Mouse (Mus musculus) kidney, embryonic 14.5 days (tissue): ENCODE measurements at regions not wholly inside any gene's neighbourhood (a gene's known extent, or its start where the extent isn't known, plus 50 kb on each side); places are given as distances from the start of the nearest gene placed in this dataset.
"Not testable (repeated sequence)": the region's sequence is repeated elsewhere in the genome, so short reads cannot be mapped to it uniquely, and the experiment has no call there.

Source experiments
- ATAC-seq: fragments of 200-750 bp; cut with Nextera tagmentation; 2 replicates; pipeline ENCODE4 v1.8.0; 2017; ENCODE audit warnings: moderate number of reproducible peaks, mild to moderate bottlenecking, moderate TSS enrichment, moderate library complexity; ENCODE audit not compliant: low FRiP score, low TSS enrichment
- H3K27ac ChIP-seq: fragments of 300-500 bp; sonication (generic); 2 replicates; pipeline ENCODE4 v1.5.1; 2014; ENCODE audit warnings: low read depth, mild to moderate bottlenecking, low read length, moderate library complexity, mixed read lengths
- H3K27me3 ChIP-seq: fragments of 300-500 bp; sonication (generic); 2 replicates; pipeline ENCODE4 v1.6.1; 2014; ENCODE audit warnings: mild to moderate bottlenecking, low read length; ENCODE audit not compliant: control insufficient read depth, insufficient read depth
- H3K36me3 ChIP-seq: fragments of 300-500 bp; sonication (generic); 2 replicates; pipeline ENCODE4 v1.6.1; 2014; ENCODE audit warnings: low read length, mixed read lengths; ENCODE audit not compliant: control insufficient read depth, insufficient read depth
- H3K4me1 ChIP-seq: fragments of 300-500 bp; sonication (generic); 2 replicates; pipeline ENCODE4 v1.6.1; 2014; ENCODE audit warnings: low read length, mixed read lengths; ENCODE audit not compliant: control insufficient read depth, insufficient read depth
- H3K4me2 ChIP-seq: fragments of 300-500 bp; sonication (generic); replicated peaks from 2 replicates; pipeline ENCODE4 v1.6.1; 2014; ENCODE audit warnings: low read depth, mild to moderate bottlenecking, low read length
- H3K4me3 ChIP-seq: fragments of 300-500 bp; sonication (generic); 2 replicates; pipeline ENCODE4 v1.5.1; 2014; ENCODE audit warnings: mild to moderate bottlenecking, low read length
- H3K9ac ChIP-seq: fragments of 300-500 bp; sonication (generic); 2 replicates; pipeline ENCODE4 v1.6.1; 2014; ENCODE audit warnings: low read depth, mild to moderate bottlenecking, low read length, moderate library complexity
- H3K9me3 ChIP-seq: fragments of 300-500 bp; sonication (generic); 2 replicates; pipeline ENCODE4 v1.6.1; 2016; ENCODE audit warnings: low read length; ENCODE audit not compliant: control insufficient read depth
- WGBS: fragments of 180-500 bp; shearing (Covaris S2); extraction: QIAGEN DNeasy Blood & Tissue Kit; methylation state at CpG from one replicate; pipeline ENCODE4 v1.1.7; 2014; 5-methylcytosine and 5-hydroxymethylcytosine counted together

DNA sequence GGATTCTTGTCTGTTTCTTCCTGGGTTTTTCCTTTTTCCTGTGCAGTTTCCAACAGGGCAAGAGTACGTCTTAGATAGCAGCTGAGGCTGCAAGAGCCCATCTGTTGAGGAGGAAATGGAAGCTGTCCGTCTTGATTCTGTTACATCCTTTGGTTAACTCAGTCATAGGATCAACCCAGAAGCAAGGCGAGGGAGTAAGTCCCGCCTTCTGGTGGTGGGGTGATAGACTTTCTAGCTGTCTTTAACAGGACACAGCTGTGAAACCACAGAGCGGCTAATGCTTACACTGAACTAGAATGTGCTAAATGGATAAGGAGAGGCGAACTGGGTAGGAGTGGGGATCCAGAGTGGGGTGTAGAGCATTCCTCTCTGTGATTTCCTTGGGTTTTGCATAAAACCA, 79.9 kb upstream of the 1110032F04Rik start:
- ATAC-seq: peak; percentile 70; the same call in 1 of the 2 replicates
- H3K9ac ChIP-seq: no peak overlapping the region

DNA sequence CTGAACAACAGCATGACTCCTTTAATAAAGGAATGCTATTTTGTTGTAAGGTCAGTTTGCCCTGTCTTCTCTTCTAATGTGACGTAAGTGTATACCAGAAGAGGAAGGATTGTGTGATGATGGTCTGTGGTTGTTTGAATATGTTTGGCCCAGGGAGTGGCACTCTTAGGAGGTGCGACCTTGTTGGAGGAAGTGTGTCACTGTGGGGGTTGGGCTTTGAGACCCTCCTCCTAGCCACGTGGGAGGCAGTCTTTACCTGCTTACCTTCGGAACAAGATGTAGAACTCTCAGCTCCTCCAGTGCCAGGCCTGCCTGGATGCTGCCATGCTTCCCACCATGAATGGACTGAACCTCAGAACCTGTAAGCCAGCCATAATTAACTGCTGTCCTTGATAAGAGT, 78.9 kb upstream of the 1110032F04Rik start:
- ATAC-seq: no peak
- WGBS: 89% methylated on average over 4 of the region's 4 CpGs
- H3K4me2 ChIP-seq: no peak overlapping the region
- H3K27me3 ChIP-seq: no peaks in the 10 kb centered on the region
- H3K4me1 ChIP-seq: no peaks in the 10 kb centered on the region
- no peak overlapping the region for H3K27ac ChIP-seq
- H3K9me3 ChIP-seq: no peaks in the 10 kb centered on the region
- no peak overlapping the region for H3K4me3 ChIP-seq
- H3K36me3 ChIP-seq: no peaks in the 10 kb centered on the region
- no peak overlapping the region for H3K9ac ChIP-seq

More for the DNA sequence above, 79.9 kb upstream of the 1110032F04Rik start:
- no peaks in the 10 kb centered on the region for H3K36me3 ChIP-seq
- no peaks in the 10 kb centered on the region for H3K27me3 ChIP-seq
- no peak overlapping the region for H3K27ac ChIP-seq
- no peak overlapping the region for H3K4me2 ChIP-seq
- H3K4me3 ChIP-seq: no peak overlapping the region
- 40% methylated on average over 6 of the region's 6 CpGs for WGBS
- H3K9me3 ChIP-seq: no peaks in the 10 kb centered on the region
- no peaks in the 10 kb centered on the region for H3K4me1 ChIP-seq

DNA sequence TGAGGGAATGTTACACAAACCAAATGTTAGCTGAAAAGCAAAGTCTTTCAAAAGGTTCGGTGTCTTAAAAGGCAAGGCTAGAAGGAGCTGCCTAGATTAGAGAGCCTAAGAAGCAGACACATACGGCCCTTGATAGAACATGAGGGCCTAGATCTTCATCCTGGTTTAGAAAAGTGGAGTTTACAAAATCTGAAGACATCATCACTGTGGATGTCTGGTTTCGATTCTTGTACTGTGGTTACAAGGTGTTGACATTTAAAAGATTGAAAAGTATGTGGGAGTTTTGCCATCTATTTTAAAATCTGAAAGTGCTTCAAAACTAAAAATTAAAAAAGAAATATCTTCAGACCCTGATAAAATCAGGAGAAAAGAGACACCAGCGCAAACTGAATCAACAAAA, 76.5 kb upstream of the 1110032F04Rik start:
- Histone ChIP-seq H3K9me3 (no peaks in the 10 kb centered on the region), H3K27ac (no peak overlapping the region), H3K9ac (no peak overlapping the region), H3K27me3 (no peaks in the 10 kb centered on the region), H3K4me2 (no peak overlapping the region), H3K4me1 (no peaks in the 10 kb centered on the region), H3K4me3 (no peak overlapping the region), H3K36me3 (no peaks in the 10 kb centered on the region)
- WGBS: 91% methylated on average over 4 of the region's 4 CpGs
- no peak for ATAC-seq

DNA sequence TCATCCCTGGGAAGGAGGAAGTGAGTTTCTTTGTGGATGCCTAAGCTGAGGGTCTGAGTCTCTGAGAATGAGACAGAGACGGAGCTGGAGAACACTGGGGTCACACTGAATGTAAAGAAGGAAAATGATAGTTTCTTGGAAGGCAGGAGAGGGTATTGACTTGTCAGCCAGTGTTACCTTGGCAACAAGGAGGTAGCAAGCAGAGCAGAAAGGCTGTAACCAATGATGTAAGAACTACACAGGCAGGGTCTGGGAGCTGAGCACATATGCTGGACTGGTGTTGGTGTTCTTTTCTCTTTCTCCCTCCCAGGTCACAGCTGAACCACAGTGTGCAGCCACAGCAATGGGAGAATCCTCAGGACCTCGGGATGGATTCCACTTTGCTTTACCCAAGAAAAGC, 75.5 kb upstream of the 1110032F04Rik start:
- Histone ChIP-seq H3K4me1 (no peaks in the 10 kb centered on the region), H3K27ac (no peak overlapping the region), H3K36me3 (no peaks in the 10 kb centered on the region), H3K9ac (no peak overlapping the region), H3K4me2 (no peak overlapping the region), H3K9me3 (no peaks in the 10 kb centered on the region), H3K4me3 (no peak overlapping the region), H3K27me3 (no peaks in the 10 kb centered on the region)
- no peak for ATAC-seq
- 48% methylated on average over 2 of the region's 2 CpGs for WGBS

DNA sequence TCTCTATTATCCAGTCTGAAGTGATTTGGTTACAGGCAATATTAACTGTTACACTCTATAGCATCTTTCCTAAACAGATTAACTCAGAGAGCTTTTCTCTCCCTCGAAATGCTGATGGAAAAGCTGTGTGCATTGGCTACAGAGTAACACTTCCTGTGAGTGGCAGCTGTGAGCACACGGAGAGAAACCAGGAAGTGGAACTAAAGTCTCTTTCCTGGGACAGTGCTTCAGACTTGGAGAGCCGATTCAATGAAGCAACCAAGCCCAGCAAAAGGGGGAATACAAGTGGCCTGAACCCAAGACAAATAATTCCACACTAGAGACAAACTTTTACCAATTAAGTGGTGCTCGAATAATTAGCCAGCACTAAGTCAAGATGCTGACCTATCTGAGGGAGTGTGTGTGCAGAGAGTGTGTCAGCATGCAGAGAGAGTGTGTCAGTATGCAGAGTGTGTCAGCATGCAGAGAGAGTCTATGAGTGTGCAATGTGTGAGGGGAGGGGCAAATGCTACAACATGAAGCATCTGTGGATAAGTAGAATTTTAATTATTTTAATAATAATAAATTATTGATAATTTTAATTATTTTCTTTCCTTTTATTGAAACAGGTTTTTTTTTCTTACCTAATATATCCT, 74.9 kb upstream of the 1110032F04Rik start:
- Histone ChIP-seq H3K9me3 (no peaks in the 10 kb centered on the region), H3K27ac (no peak overlapping the region), H3K27me3 (no peaks in the 10 kb centered on the region), H3K4me1 (no peaks in the 10 kb centered on the region), H3K4me2 (no peak overlapping the region), H3K36me3 (no peaks in the 10 kb centered on the region), H3K4me3 (no peak overlapping the region), H3K9ac (no peak overlapping the region)
- ATAC-seq: no peak
- 45% methylated on average over 4 of the region's 4 CpGs for WGBS

DNA sequence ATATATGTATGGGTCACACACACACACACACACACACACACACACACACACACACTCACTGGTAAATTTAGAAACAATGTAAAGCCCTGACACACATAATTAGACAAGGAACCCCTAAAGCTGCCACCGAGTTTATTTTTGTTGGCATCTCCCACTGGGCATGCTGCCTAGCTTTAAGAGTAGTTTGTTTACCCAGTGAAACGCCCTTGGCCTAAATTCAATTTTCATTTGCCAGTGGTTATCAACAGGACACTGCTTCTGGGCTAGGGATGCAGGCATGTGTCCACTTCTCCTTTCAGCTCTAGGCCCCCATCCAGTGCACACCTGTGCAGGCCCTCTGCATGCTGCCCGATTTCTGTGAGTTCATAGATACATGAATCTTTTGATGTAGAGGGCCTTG, 73.7 kb upstream of the 1110032F04Rik start:
- H3K4me1 ChIP-seq: no peaks in the 10 kb centered on the region
- no peak for ATAC-seq
- 64% methylated on average over 3 of the region's 3 CpGs for WGBS

DNA sequence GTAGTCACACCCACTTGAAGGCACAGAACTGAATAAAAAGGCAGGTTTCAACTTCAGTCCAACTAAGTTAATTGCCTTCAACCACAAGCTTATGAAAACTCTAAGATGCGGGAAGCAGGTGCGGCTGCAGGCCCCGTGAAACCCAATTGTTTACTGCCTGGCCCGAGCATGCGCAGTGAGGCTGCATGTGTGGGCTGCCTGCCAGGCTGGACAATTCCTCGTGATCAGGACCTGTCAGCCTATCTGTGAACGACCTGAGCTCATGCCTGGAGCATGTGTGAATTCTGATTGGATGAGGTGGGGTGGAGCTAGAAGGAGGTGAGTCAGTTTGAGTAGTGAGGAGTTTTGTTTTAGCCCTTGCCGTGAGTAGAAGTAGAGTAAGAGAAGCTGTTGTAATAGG, 71.0 kb upstream of the 1110032F04Rik start:
- not testable (repeated sequence) for H3K36me3 ChIP-seq, H3K4me3 ChIP-seq, H3K27ac ChIP-seq, H3K27me3 ChIP-seq, H3K9ac ChIP-seq, H3K4me1 ChIP-seq, H3K4me2 ChIP-seq, ATAC-seq
- WGBS: 83% methylated on average over 8 of the region's 8 CpGs
- H3K9me3 ChIP-seq: peaks cover 10% of the 10 kb centered on the region; the same call in 1 of the 2 replicates

More for the DNA sequence above, 73.7 kb upstream of the 1110032F04Rik start:
- no peak overlapping the region for H3K9ac ChIP-seq
- H3K27ac ChIP-seq: no peak overlapping the region
- no peaks in the 10 kb centered on the region for H3K27me3 ChIP-seq
- H3K4me2 ChIP-seq: no peak overlapping the region
- H3K9me3 ChIP-seq: peaks cover 3% of the 10 kb centered on the region; the same call in 1 of the 2 replicates
- no peaks in the 10 kb centered on the region for H3K36me3 ChIP-seq
- no peak overlapping the region for H3K4me3 ChIP-seq

DNA sequence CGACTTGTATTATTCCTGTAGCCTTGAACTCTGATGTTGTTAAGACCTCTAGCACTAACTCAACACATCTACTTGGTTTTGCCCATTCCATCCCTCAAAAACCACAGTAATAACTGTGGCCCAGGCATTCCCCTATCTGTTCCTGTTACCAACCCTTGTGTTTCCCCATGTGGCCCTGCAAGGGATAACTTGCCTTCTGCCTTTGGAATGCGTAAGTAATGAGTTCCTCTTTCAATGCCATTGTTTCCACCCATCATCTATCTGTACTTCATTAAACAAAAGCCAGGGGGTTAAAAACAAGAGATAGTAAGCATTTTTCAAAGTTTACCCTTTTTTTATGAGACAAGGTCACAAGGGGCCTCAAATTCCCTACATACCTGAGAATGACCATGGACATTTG, 60.5 kb upstream of the 1110032F04Rik start:
- Histone ChIP-seq H3K4me2 (no peak overlapping the region), H3K9me3 (no peaks in the 10 kb centered on the region), H3K4me3 (no peak overlapping the region), H3K9ac (no peak overlapping the region), H3K27ac (no peak overlapping the region), H3K4me1 (no peaks in the 10 kb centered on the region), H3K27me3 (no peaks in the 10 kb centered on the region), H3K36me3 (no peaks in the 10 kb centered on the region)
- ATAC-seq: no peak
- WGBS: 94% methylated on average over 2 of the region's 2 CpGs

DNA sequence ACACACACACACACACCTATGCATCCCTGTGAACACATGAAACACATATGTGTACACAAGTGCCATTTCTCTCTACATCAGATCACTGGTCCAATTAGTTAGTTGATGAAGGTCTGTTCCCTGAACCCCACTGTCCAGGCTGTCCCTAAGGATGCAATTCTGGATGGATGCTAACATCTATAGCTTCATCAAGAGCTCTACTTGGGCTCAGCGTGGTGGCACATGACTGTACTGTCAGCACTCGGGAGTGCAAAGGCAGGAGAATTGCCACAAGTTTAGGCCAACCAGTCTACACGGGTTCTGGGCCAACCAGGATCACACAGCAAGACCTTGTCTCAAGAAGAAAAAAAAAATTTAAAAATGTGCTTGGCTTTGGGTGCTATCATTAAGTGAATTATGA, 55.9 kb upstream of the 1110032F04Rik start:
- Histone ChIP-seq H3K4me2 (no peak overlapping the region), H3K36me3 (no peaks in the 10 kb centered on the region), H3K27ac (no peak overlapping the region), H3K9ac (no peak overlapping the region), H3K27me3 (no peaks in the 10 kb centered on the region), H3K4me1 (no peaks in the 10 kb centered on the region), H3K9me3 (no peaks in the 10 kb centered on the region), H3K4me3 (no peak overlapping the region)
- ATAC-seq: no peak
- WGBS: 83% methylated on average over 3 of the region's 3 CpGs
